Mouse (Mus musculus): Measurements from ENCODE around the gene Nfatc3. TPM values are rescaled to one million over a fixed set of nuclear protein-coding genes. Genes with fewer than 3 reads are reported as not detected.

Nfatc3 gene
- polyA plus RNA-seq, 1 experiment from 2014 or later: 4.3 TPM

- Histone ChIP-seq H3K9ac (ENCODE audit: low read length) (no peak overlapping the region), H3K4me1 (ENCODE audit: control insufficient read depth, insufficient read depth, low read length) (no peaks in the 10 kb centered on the region), H3K27me3 (ENCODE audit: control insufficient read depth, insufficient read depth, low read length) (no peaks in the 10 kb centered on the region), H3K9me3 (replicated peaks; ENCODE audit: control insufficient read depth, low read length) (no peaks in the 10 kb centered on the region), H3K4me3 (ENCODE audit: low read length) (no peak overlapping the region), H3K27ac (ENCODE audit: low read length) (no peak overlapping the region), H3K36me3 (ENCODE audit: control insufficient read depth, insufficient read depth) (peaks cover 15% of the 10 kb centered on the region), H3K4me2 (ENCODE audit: low read depth, low read length) (no peak overlapping the region)
- 96% methylated on average over 1 of the region's 1 CpGs for WGBS
- no peak for ATAC-seq (replicated peaks; ENCODE audit: extremely low read depth, insufficient read depth, low FRiP score)
These were observed 67.4 kb downstream of the Nfatc3 start for GRCm38 (mm10) chr8:106126055-106126454.

- H3K27me3 ChIP-seq (ENCODE audit: control insufficient read depth, insufficient read depth, low read length): no peaks in the 10 kb centered on the region
- WGBS: 68% methylated on average over 3 of the region's 3 CpGs
- no peak overlapping the region for H3K4me3 ChIP-seq (ENCODE audit: low read length)
- H3K9me3 ChIP-seq (replicated peaks; ENCODE audit: control insufficient read depth, low read length): no peaks in the 10 kb centered on the region
- no peak overlapping the region for H3K27ac ChIP-seq (ENCODE audit: low read length)
- no peak overlapping the region for H3K4me2 ChIP-seq (ENCODE audit: low read depth, low read length)
- ATAC-seq (replicated peaks; ENCODE audit: extremely low read depth, insufficient read depth, low FRiP score): no peak
- no peak overlapping the region for H3K9ac ChIP-seq (ENCODE audit: low read length)
- peaks cover 19% of the 10 kb centered on the region for H3K36me3 ChIP-seq (ENCODE audit: control insufficient read depth, insufficient read depth)
- no peaks in the 10 kb centered on the region for H3K4me1 ChIP-seq (ENCODE audit: control insufficient read depth, insufficient read depth, low read length)
These were observed 68.4 kb downstream of the Nfatc3 start for GRCm38 (mm10) chr8:106127054-106127453.

GRCm38 (mm10) chr8:106127882-106128410 lies 69.3 kb downstream of the Nfatc3 start:
- no peak overlapping the region for H3K4me3 ChIP-seq (ENCODE audit: low read length)
- ATAC-seq (replicated peaks; ENCODE audit: extremely low read depth, insufficient read depth, low FRiP score): no peak
- H3K4me2 ChIP-seq (ENCODE audit: low read depth, low read length): no peak overlapping the region
- H3K27ac ChIP-seq (ENCODE audit: low read length): no peak overlapping the region
- no peaks in the 10 kb centered on the region for H3K27me3 ChIP-seq (ENCODE audit: control insufficient read depth, insufficient read depth, low read length)
- no peak overlapping the region for H3K9ac ChIP-seq (ENCODE audit: low read length)
- peaks cover 22% of the 10 kb centered on the region for H3K36me3 ChIP-seq (ENCODE audit: control insufficient read depth, insufficient read depth)
- H3K4me1 ChIP-seq (ENCODE audit: control insufficient read depth, insufficient read depth, low read length): no peaks in the 10 kb centered on the region
- WGBS: 85% methylated on average over 10 of the region's 10 CpGs
- no peaks in the 10 kb centered on the region for H3K9me3 ChIP-seq (replicated peaks; ENCODE audit: control insufficient read depth, low read length)

GRCm38 (mm10) chr8:106129232-106129930 lies 70.7 kb downstream of the Nfatc3 start:
- no peak overlapping the region for H3K4me2 ChIP-seq (ENCODE audit: low read depth, low read length)
- peaks cover 22% of the 10 kb centered on the region for H3K36me3 ChIP-seq (ENCODE audit: control insufficient read depth, insufficient read depth)
- no peak overlapping the region for H3K9ac ChIP-seq (ENCODE audit: low read length)

GRCm38 (mm10) chr8:106129997-106130396 lies 71.4 kb downstream of the Nfatc3 start:
- 85% methylated on average over 2 of the region's 2 CpGs for WGBS

More at GRCm38 (mm10) chr8:106129232-106129930, 70.7 kb downstream of the Nfatc3 start:
- H3K4me3 ChIP-seq (ENCODE audit: low read length): no peak overlapping the region
- peaks cover 4% of the 10 kb centered on the region for H3K27me3 ChIP-seq (ENCODE audit: control insufficient read depth, insufficient read depth, low read length)
- no peak for ATAC-seq (replicated peaks; ENCODE audit: extremely low read depth, insufficient read depth, low FRiP score)
- no peaks in the 10 kb centered on the region for H3K4me1 ChIP-seq (ENCODE audit: control insufficient read depth, insufficient read depth, low read length)
- H3K9me3 ChIP-seq (replicated peaks; ENCODE audit: control insufficient read depth, low read length): no peaks in the 10 kb centered on the region
- no peak overlapping the region for H3K27ac ChIP-seq (ENCODE audit: low read length)

GRCm38 (mm10) chr8:106130505-106130904 lies 71.9 kb downstream of the Nfatc3 start:
- no peaks in the 10 kb centered on the region; the same call in 1 of the 2 replicates for H3K4me1 ChIP-seq (ENCODE audit: control insufficient read depth, insufficient read depth, low read length)
- H3K36me3 ChIP-seq (ENCODE audit: control insufficient read depth, insufficient read depth): peaks cover 22% of the 10 kb centered on the region
- no peak overlapping the region for H3K27ac ChIP-seq (ENCODE audit: low read length)
- H3K9me3 ChIP-seq (replicated peaks; ENCODE audit: control insufficient read depth, low read length): no peaks in the 10 kb centered on the region
- WGBS: 86% methylated on average over 2 of the region's 2 CpGs
- peaks cover 16% of the 10 kb centered on the region for H3K27me3 ChIP-seq (ENCODE audit: control insufficient read depth, insufficient read depth, low read length)
- no peak for ATAC-seq (replicated peaks; ENCODE audit: extremely low read depth, insufficient read depth, low FRiP score)
- H3K9ac ChIP-seq (ENCODE audit: low read length): no peak overlapping the region
- no peak overlapping the region for H3K4me2 ChIP-seq (ENCODE audit: low read depth, low read length)
- H3K4me3 ChIP-seq (ENCODE audit: low read length): no peak overlapping the region

More at GRCm38 (mm10) chr8:106129997-106130396, 71.4 kb downstream of the Nfatc3 start:
- peaks cover 22% of the 10 kb centered on the region for H3K36me3 ChIP-seq (ENCODE audit: control insufficient read depth, insufficient read depth)
- H3K4me2 ChIP-seq (ENCODE audit: low read depth, low read length): no peak overlapping the region
- ATAC-seq (replicated peaks; ENCODE audit: extremely low read depth, insufficient read depth, low FRiP score): no peak
- no peak overlapping the region for H3K9ac ChIP-seq (ENCODE audit: low read length)
- H3K4me3 ChIP-seq (ENCODE audit: low read length): no peak overlapping the region
- H3K27me3 ChIP-seq (ENCODE audit: control insufficient read depth, insufficient read depth, low read length): peaks cover 11% of the 10 kb centered on the region
- H3K4me1 ChIP-seq (ENCODE audit: control insufficient read depth, insufficient read depth, low read length): no peaks in the 10 kb centered on the region
- H3K27ac ChIP-seq (ENCODE audit: low read length): no peak overlapping the region
- no peaks in the 10 kb centered on the region for H3K9me3 ChIP-seq (replicated peaks; ENCODE audit: control insufficient read depth, low read length)

GRCm38 (mm10) chr8:106131021-106131420 lies 72.4 kb downstream of the Nfatc3 start:
- H3K4me3 ChIP-seq (ENCODE audit: low read length): no peak overlapping the region
- H3K9me3 ChIP-seq (replicated peaks; ENCODE audit: control insufficient read depth, low read length): no peaks in the 10 kb centered on the region
- no peak for ATAC-seq (replicated peaks; ENCODE audit: extremely low read depth, insufficient read depth, low FRiP score)
- no peak overlapping the region for H3K4me2 ChIP-seq (ENCODE audit: low read depth, low read length)
- H3K9ac ChIP-seq (ENCODE audit: low read length): no peak overlapping the region
- H3K4me1 ChIP-seq (ENCODE audit: control insufficient read depth, insufficient read depth, low read length): peaks cover 5% of the 10 kb centered on the region
- peaks cover 22% of the 10 kb centered on the region for H3K36me3 ChIP-seq (ENCODE audit: control insufficient read depth, insufficient read depth)
- no peak overlapping the region for H3K27ac ChIP-seq (ENCODE audit: low read length)
- peaks cover 20% of the 10 kb centered on the region for H3K27me3 ChIP-seq (ENCODE audit: control insufficient read depth, insufficient read depth, low read length)
- 86% methylated on average over 4 of the region's 4 CpGs for WGBS

- no peak overlapping the region for H3K27ac ChIP-seq (ENCODE audit: low read length)
- no peak overlapping the region for H3K4me3 ChIP-seq (ENCODE audit: low read length)
- peaks cover 23% of the 10 kb centered on the region for H3K27me3 ChIP-seq (ENCODE audit: control insufficient read depth, insufficient read depth, low read length)
- peaks cover 22% of the 10 kb centered on the region for H3K36me3 ChIP-seq (ENCODE audit: control insufficient read depth, insufficient read depth)
- H3K4me1 ChIP-seq (ENCODE audit: control insufficient read depth, insufficient read depth, low read length): peaks cover 11% of the 10 kb centered on the region
- H3K9ac ChIP-seq (ENCODE audit: low read length): no peak overlapping the region
- no peaks in the 10 kb centered on the region for H3K9me3 ChIP-seq (replicated peaks; ENCODE audit: control insufficient read depth, low read length)
- H3K4me2 ChIP-seq (ENCODE audit: low read depth, low read length): no peak overlapping the region
- WGBS: 88% methylated on average over 7 of the region's 7 CpGs
- no peak for ATAC-seq (replicated peaks; ENCODE audit: extremely low read depth, insufficient read depth, low FRiP score)
These were observed 73.0 kb downstream of the Nfatc3 start for GRCm38 (mm10) chr8:106131488-106132222.

GRCm38 (mm10) chr8:106132356-106132755 lies 73.7 kb downstream of the Nfatc3 start:
- H3K4me3 ChIP-seq (ENCODE audit: low read length): no peak overlapping the region
- no peak for ATAC-seq (replicated peaks; ENCODE audit: extremely low read depth, insufficient read depth, low FRiP score)
- no peak overlapping the region for H3K9ac ChIP-seq (ENCODE audit: low read length)
- H3K27me3 ChIP-seq (ENCODE audit: control insufficient read depth, insufficient read depth, low read length): peaks cover 23% of the 10 kb centered on the region
- peaks cover 22% of the 10 kb centered on the region for H3K36me3 ChIP-seq (ENCODE audit: control insufficient read depth, insufficient read depth)
- no peaks in the 10 kb centered on the region for H3K9me3 ChIP-seq (replicated peaks; ENCODE audit: control insufficient read depth, low read length)
- peaks cover 17% of the 10 kb centered on the region for H3K4me1 ChIP-seq (ENCODE audit: control insufficient read depth, insufficient read depth, low read length)
- H3K4me2 ChIP-seq (ENCODE audit: low read depth, low read length): no peak overlapping the region
- WGBS: 91% methylated on average over 11 of the region's 11 CpGs
- H3K27ac ChIP-seq (ENCODE audit: low read length): no peak overlapping the region

Measured in heart, embryonic 16.5 days (tissue).